Mouse (Mus musculus) MEL (cell line): Measurements from ENCODE around the gene Elavl4. TPM values are rescaled to one million over a fixed set of nuclear protein-coding genes. Genes with fewer than 3 reads are reported as not detected.

Source experiments
- DNase-seq: peaks from one replicate; pipeline ENCODE4 v3.0.0; 2011; ENCODE audit warnings: low read depth, low spot score
- H3K27ac ChIP-seq: 2 replicates; pipeline ENCODE4 v1.5.1; 2012; ENCODE audit warnings: low read depth, mild to moderate bottlenecking, control low read depth, low read length, moderate library complexity; ENCODE audit not compliant: control insufficient read depth
- H3K27me3 ChIP-seq, 2 experiments: fragments of 150-350 bp in 1 of 2; sonication (generic) in 1 of 2; 2 replicates each; pipeline ENCODE4 v1.6.1; 2012; ENCODE audit warnings: low read length in 2 of 2, mild to moderate bottlenecking in 2 of 2, improper control_type of control experiment in 1 of 2, moderate library complexity in 1 of 2; ENCODE audit not compliant: insufficient read depth in 2 of 2, control insufficient read depth in 1 of 2
- H3K36me3 ChIP-seq, 2 experiments: 2 replicates each; pipeline ENCODE4 v1.6.1; 2012 to 2014; ENCODE audit warnings: low read length in 2 of 2, improper control_type of control experiment in 1 of 2, inconsistent platforms in 1 of 2, mild to moderate bottlenecking in 1 of 2; ENCODE audit not compliant: insufficient read depth in 2 of 2, control insufficient read depth in 1 of 2
- H3K4me1 ChIP-seq, 2 experiments: fragments of 150-350 bp in 1 of 2; sonication (generic) in 1 of 2; 2 replicates each; pipeline ENCODE4 v1.6.1; 2012; ENCODE audit warnings: low read length in 2 of 2, improper control_type of control experiment in 1 of 2, mild to moderate bottlenecking in 1 of 2; ENCODE audit not compliant: insufficient read depth in 2 of 2, control insufficient read depth in 1 of 2
- H3K4me3 ChIP-seq, 2 experiments: fragments of 150-350 bp in 1 of 2; sonication (generic) in 1 of 2; 2 replicates each; pipeline ENCODE4 v1.5.1; 2012; ENCODE audit warnings: low read depth in 2 of 2, low read length in 2 of 2, mild to moderate bottlenecking in 2 of 2, moderate library complexity in 2 of 2, control low read depth in 1 of 2, improper control_type of control experiment in 1 of 2; ENCODE audit not compliant: control insufficient read depth in 1 of 2, insufficient read depth in 1 of 2
- H3K79me2 ChIP-seq: 2 replicates; pipeline ENCODE4 v1.6.1; 2012; ENCODE audit warnings: mild to moderate bottlenecking, low read length, moderate library complexity; ENCODE audit not compliant: control insufficient read depth, poor library complexity, insufficient read depth
- H3K9ac ChIP-seq: 2 replicates; pipeline ENCODE4 v1.6.1; 2012; ENCODE audit warnings: low read depth, mild to moderate bottlenecking, control low read depth, low read length, moderate library complexity; ENCODE audit not compliant: control insufficient read depth, poor library complexity, severe bottlenecking
- H3K9me3 ChIP-seq: fragments of 150-350 bp; sonication (generic); replicated peaks from 2 replicates; pipeline ENCODE4 v1.6.1; 2012; ENCODE audit warnings: mild to moderate bottlenecking, low read length, improper control_type of control experiment, moderate library complexity; ENCODE audit not compliant: insufficient read depth
- BHLHE40 ChIP-seq: IDR thresholded peaks from 2 replicates; pipeline ENCODE4 v1.6.1; 2012; ENCODE audit warnings: low read depth, mild to moderate bottlenecking, inconsistent platforms, low read length, improper control_type of control experiment, borderline replicate concordance
- CHD1 ChIP-seq: IDR thresholded peaks from 2 replicates; pipeline ENCODE4 v1.6.1; 2012; ENCODE audit warnings: low read depth, mild to moderate bottlenecking, inconsistent platforms, low read length, improper control_type of control experiment
- CHD2 ChIP-seq: IDR thresholded peaks from 2 replicates; pipeline ENCODE4 v1.6.1; 2011; ENCODE audit warnings: low read length, improper control_type of control experiment
- E2F4 ChIP-seq: IDR thresholded peaks from 2 replicates; pipeline ENCODE4 v1.6.1; 2011; ENCODE audit warnings: low read depth, low read length, improper control_type of control experiment, borderline replicate concordance
- EP300 ChIP-seq, 2 experiments: IDR thresholded peaks; 2 replicates each; pipeline ENCODE4 v1.6.1; 2011; ENCODE audit warnings: improper control_type of control experiment in 2 of 2, low read length in 2 of 2, low read depth in 1 of 2, mild to moderate bottlenecking in 1 of 2
- ETS1 ChIP-seq: IDR thresholded peaks from 2 replicates; pipeline ENCODE4 v1.6.1; 2012; ENCODE audit warnings: low read depth, mild to moderate bottlenecking, inconsistent platforms, low read length, improper control_type of control experiment, moderate library complexity
- HCFC1 ChIP-seq: IDR thresholded peaks from 2 replicates; pipeline ENCODE4 v1.6.1; 2012; ENCODE audit warnings: low read depth, mild to moderate bottlenecking, inconsistent platforms, low read length, improper control_type of control experiment, moderate library complexity
- JUND ChIP-seq: IDR thresholded peaks from 2 replicates; pipeline ENCODE4 v1.6.1; 2011; ENCODE audit warnings: low read depth, mild to moderate bottlenecking, improper control_type of control experiment, low read length
- MAFK ChIP-seq: IDR thresholded peaks from 2 replicates; pipeline ENCODE4 v1.6.1; 2011; ENCODE audit warnings: low read depth, mild to moderate bottlenecking, low read length, improper control_type of control experiment, borderline replicate concordance
- MAX ChIP-seq: IDR thresholded peaks from 2 replicates; pipeline ENCODE4 v1.6.1; 2011; ENCODE audit warnings: low read length, improper control_type of control experiment
- MEF2A ChIP-seq: IDR thresholded peaks from 2 replicates; pipeline ENCODE4 v1.6.1; 2014; ENCODE audit warnings: low read depth, mild to moderate bottlenecking, inconsistent platforms, low read length, improper control_type of control experiment; ENCODE audit not compliant: poor library complexity, insufficient replicate concordance, severe bottlenecking; ENCODE audit errors: extremely low read depth
- MYB ChIP-seq: IDR thresholded peaks from 2 replicates; pipeline ENCODE4 v1.6.1; 2011; ENCODE audit warnings: mild to moderate bottlenecking, low read depth, low read length, improper control_type of control experiment
- MYC ChIP-seq: IDR thresholded peaks from 2 replicates; pipeline ENCODE4 v1.6.1; 2011; ENCODE audit warnings: low read depth, mild to moderate bottlenecking, low read length, improper control_type of control experiment, moderate library complexity
- NELFE ChIP-seq: IDR thresholded peaks from 2 replicates; pipeline ENCODE4 v1.6.1; 2011; ENCODE audit warnings: low read depth, low read length, improper control_type of control experiment
- NRF1 ChIP-seq: IDR thresholded peaks from 2 replicates; pipeline ENCODE4 v1.6.1; 2014; ENCODE audit warnings: low read depth, mild to moderate bottlenecking, inconsistent platforms, low read length, improper control_type of control experiment, moderate library complexity; ENCODE audit not compliant: poor library complexity, insufficient read depth, severe bottlenecking
- POLR2A ChIP-seq, 2 experiments: IDR thresholded peaks; 2 replicates each; pipeline ENCODE4 v1.6.1; 2011 to 2012; ENCODE audit warnings: low read length in 2 of 2, mild to moderate bottlenecking in 2 of 2, control low read depth in 1 of 2, improper control_type of control experiment in 1 of 2, low read depth in 1 of 2, moderate library complexity in 1 of 2; ENCODE audit not compliant: control insufficient read depth in 1 of 2, insufficient read depth in 1 of 2, poor library complexity in 1 of 2
- RAD21 ChIP-seq: IDR thresholded peaks from 2 replicates; pipeline ENCODE4 v1.6.1; 2011; ENCODE audit warnings: mild to moderate bottlenecking, low read depth, low read length, improper control_type of control experiment
- RCOR1 ChIP-seq: IDR thresholded peaks from 2 replicates; pipeline ENCODE4 v1.6.1; 2012; ENCODE audit warnings: low read depth, mild to moderate bottlenecking, inconsistent platforms, low read length, improper control_type of control experiment
- TCF12 ChIP-seq: IDR thresholded peaks from 2 replicates; pipeline ENCODE4 v1.6.1; 2014; ENCODE audit warnings: low read depth, mild to moderate bottlenecking, inconsistent platforms, low read length, improper control_type of control experiment, moderate library complexity
- UBTF ChIP-seq: IDR thresholded peaks from 2 replicates; pipeline ENCODE4 v1.6.1; 2012; ENCODE audit warnings: low read depth, mild to moderate bottlenecking, inconsistent platforms, low read length, improper control_type of control experiment, moderate library complexity, borderline replicate concordance; ENCODE audit not compliant: insufficient read depth
- USF1 ChIP-seq: IDR thresholded peaks from 2 replicates; pipeline ENCODE4 v1.6.1; 2014; ENCODE audit warnings: low read depth, mild to moderate bottlenecking, inconsistent platforms, low read length, improper control_type of control experiment, moderate library complexity
- ZC3H11A ChIP-seq: IDR thresholded peaks from 2 replicates; pipeline ENCODE4 v1.6.1; 2012; ENCODE audit warnings: low read depth, mild to moderate bottlenecking, inconsistent platforms, low read length, improper control_type of control experiment
- ZKSCAN1 ChIP-seq: IDR thresholded peaks from 2 replicates; pipeline ENCODE4 v1.6.1; 2012; ENCODE audit warnings: low read depth, mild to moderate bottlenecking, inconsistent platforms, low read length, improper control_type of control experiment, moderate library complexity
- polyA plus RNA-seq, 2 experiments: library from polyadenylated mRNA; stranded (reverse) in 1 of 2; unstranded in 1 of 2; fragments of >175 nt in 1 of 2; fragments of >200 nt in 1 of 2; gene quantifications; 2 replicates each; pipeline versions ENCODE4 v1.2.1 to v1.2.4; 2012; ENCODE audit warnings: low replicate concordance in 2 of 2, low read depth in 1 of 2; ENCODE audit not compliant: insufficient read length in 2 of 2, insufficient read depth in 1 of 2, missing spikeins in 1 of 2
- total RNA-seq: library from RNA; depleted of rRNA; stranded (reverse); fragments of 300-350 nt; gene quantifications from 2 replicates; pipeline ENCODE4 v1.2.3, GENCODE M21; 2012

Gene Elavl4
- total and polyA plus RNA-seq, 3 experiments, result not detected

DNA sequence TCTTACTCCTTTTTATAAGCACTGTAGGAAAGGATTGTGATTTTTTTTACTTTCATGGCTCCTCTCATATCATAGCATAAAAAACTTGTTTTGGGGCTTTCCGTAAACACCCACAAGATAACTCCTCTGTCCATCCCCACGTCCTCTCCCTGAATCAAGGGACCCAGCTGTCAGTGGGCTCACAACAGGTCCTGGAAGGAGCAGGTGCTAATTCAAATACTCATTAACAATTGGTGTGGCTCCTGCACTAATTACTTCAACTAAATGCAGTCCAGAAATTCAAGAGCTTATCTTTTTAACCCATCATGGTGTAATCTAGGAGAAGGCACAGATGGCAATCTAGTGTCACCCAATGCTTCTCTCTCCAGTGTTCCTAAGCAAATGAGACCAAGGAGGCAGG is 8.9 kb upstream of the Elavl4 start:
- H3K9me3 ChIP-seq, result no peaks in the 10 kb centered on the region
- H3K27me3 ChIP-seq, result no peaks in the 10 kb centered on the region
- H3K36me3 ChIP-seq, result no peaks in the 10 kb centered on the region
- DNase-seq, result no peak
- no peaks in the 10 kb centered on the region for H3K79me2 ChIP-seq
- no peaks in the 10 kb centered on the region for H3K4me1 ChIP-seq
- H3K4me3 ChIP-seq, result no peak overlapping the region
- no peak overlapping the region for H3K27ac ChIP-seq
- no peak overlapping the region for H3K9ac ChIP-seq
- no peak for TF ChIP-seq CHD2
- TF ChIP-seq, all 39 proteins: peak for 0

DNA sequence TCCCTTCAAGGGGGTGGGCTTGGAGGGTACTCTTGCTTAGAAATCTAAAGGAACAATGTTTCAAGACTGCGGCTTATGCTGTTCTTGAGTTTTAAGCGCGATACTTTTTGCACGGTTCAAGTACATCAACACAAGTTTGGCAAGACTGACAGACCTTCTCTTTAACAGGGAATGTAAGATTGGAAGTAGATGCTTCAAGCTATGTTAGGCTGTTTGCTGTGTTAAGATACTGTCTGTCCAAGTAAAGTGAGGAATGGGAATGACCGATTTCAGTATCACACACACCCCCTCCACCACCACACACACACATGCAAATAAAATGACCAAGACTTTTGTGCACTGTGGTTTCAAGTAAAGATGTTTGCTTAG is 276 bp upstream of the Elavl4 start:
- no peaks in the 10 kb centered on the region for H3K79me2 ChIP-seq

DNA sequence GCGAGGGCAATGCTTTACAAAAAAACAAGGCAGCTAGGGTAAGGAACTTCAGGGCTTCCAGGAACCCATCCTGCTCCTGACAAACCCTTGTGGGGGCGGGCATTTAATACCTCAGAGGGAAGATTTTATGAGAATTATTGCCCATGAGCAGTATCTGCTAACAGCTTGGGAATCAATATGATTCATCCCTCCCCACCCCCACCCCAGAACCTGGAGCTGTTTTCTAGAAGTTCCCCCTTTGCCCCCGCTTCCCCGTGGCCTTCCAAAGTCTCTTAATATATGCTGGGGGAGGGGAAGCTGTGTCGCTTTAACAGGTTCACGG is 892 bp downstream of the Elavl4 start:
- TF ChIP-seq RAD21 (no peak), CHD1 (no peak), NELFE (no peak), MAX (no peak), UBTF (no peak), MAFK (no peak), MYB (no peak), RCOR1 (no peak), ETS1 (no peak), USF1 (no peak), EP300 (IDR thresholded peaks at IDR 0.05; ENCODE audit: low read depth in 1 of 2, low read length in 2 of 2) (no peak), TCF12 (no peak)
- Histone ChIP-seq H3K79me2 (no peaks in the 10 kb centered on the region), H3K27me3 (no peaks in the 10 kb centered on the region), H3K9ac (no peak overlapping the region), H3K4me1 (no peaks in the 10 kb centered on the region), H3K36me3 (no peaks in the 10 kb centered on the region), H3K9me3 (no peaks in the 10 kb centered on the region), H3K4me3 (no peak overlapping the region), H3K27ac (no peak overlapping the region)
- no peak for DNase-seq

More for the DNA sequence above, 276 bp upstream of the Elavl4 start:
- TF ChIP-seq ZC3H11A, result no peak
- no peak for TF ChIP-seq JUND
- no peak for TF ChIP-seq BHLHE40
- no peak for TF ChIP-seq MYB
- TF ChIP-seq E2F4, result no peak
- TF ChIP-seq HCFC1, result no peak
- TF ChIP-seq MEF2A, result no peak
- no peak for TF ChIP-seq POLR2A (IDR thresholded peaks at IDR 0.05; ENCODE audit: control insufficient read depth in 1 of 2, insufficient read depth in 1 of 2, low read depth in 1 of 2, low read length in 2 of 2, poor library complexity in 1 of 2)
- no peak for TF ChIP-seq ZKSCAN1
- no peak for TF ChIP-seq NELFE
- no peak for TF ChIP-seq MYC
- TF ChIP-seq NRF1, result no peak
- Histone ChIP-seq H3K4me1 (no peaks in the 10 kb centered on the region), H3K27ac (no peak overlapping the region), H3K27me3 (no peaks in the 10 kb centered on the region), H3K36me3 (no peaks in the 10 kb centered on the region), H3K9me3 (no peaks in the 10 kb centered on the region), H3K4me3 (no peak overlapping the region), H3K9ac (no peak overlapping the region)
- DNase-seq, result no peak
